Mouse (Mus musculus) limb, embryonic 15.5 days (tissue): ENCODE data around the gene Acmsd. TPM values are rescaled to one million over a fixed set of nuclear protein-coding genes. Genes with fewer than 3 reads are reported as not detected.

Source experiments
- ATAC-seq: fragments of 200-750 bp; cut with Nextera tagmentation; 2 replicates; pipeline ENCODE4 v1.8.0; 2017; ENCODE audit warnings: low read depth, moderate TSS enrichment; ENCODE audit not compliant: insufficient number of reproducible peaks, low FRiP score, low TSS enrichment
- H3K27ac ChIP-seq: fragments of 300-500 bp; sonication (generic); 2 replicates; pipeline ENCODE4 v1.5.1; 2015; ENCODE audit warnings: moderate library complexity, mild to moderate bottlenecking, inconsistent platforms
- H3K27me3 ChIP-seq: fragments of 300-500 bp; sonication (generic); 2 replicates; pipeline ENCODE4 v1.6.1; 2015; ENCODE audit warnings: inconsistent platforms
- H3K36me3 ChIP-seq: fragments of 300-500 bp; sonication (generic); 2 replicates; pipeline ENCODE4 v1.6.1; 2015; ENCODE audit warnings: inconsistent platforms
- H3K4me1 ChIP-seq: fragments of 300-500 bp; sonication (generic); 2 replicates; pipeline ENCODE4 v1.6.1; 2015; ENCODE audit warnings: inconsistent platforms
- H3K4me2 ChIP-seq: fragments of 300-500 bp; sonication (generic); 2 replicates; pipeline ENCODE4 v1.6.1; 2015; ENCODE audit warnings: mild to moderate bottlenecking, inconsistent platforms
- H3K4me3 ChIP-seq: fragments of 300-500 bp; sonication (generic); 2 replicates; pipeline ENCODE4 v1.5.1; 2015; ENCODE audit warnings: mild to moderate bottlenecking, inconsistent platforms
- H3K9ac ChIP-seq: fragments of 300-500 bp; sonication (generic); 2 replicates; pipeline ENCODE4 v1.6.1; 2015; ENCODE audit warnings: inconsistent platforms
- H3K9me3 ChIP-seq: fragments of 300-500 bp; sonication (generic); 2 replicates; pipeline ENCODE4 v1.6.1; 2016; ENCODE audit warnings: inconsistent platforms
- WGBS: fragments of 180-500 bp; shearing (Covaris S2); methylation state at CpG from one replicate; pipeline ENCODE4 v1.1.7; 2015; 5-methylcytosine and 5-hydroxymethylcytosine counted together
- polyA plus RNA-seq: library from polyadenylated mRNA; unstranded; fragments of >200 nt; fragmentation: Nextera tagmentation; extraction: Ambion mirVana; gene quantifications from 2 replicates; pipeline ENCODE4 v1.2.1, GENCODE M21; 2015

Gene Acmsd
- polyA plus RNA-seq, 1 experiment from 2014 or later = 0.06 TPM

- Histone ChIP-seq H3K9me3 (no peaks in the 10 kb centered on the region), H3K9ac (no peak overlapping the region), H3K27me3 (no peaks in the 10 kb centered on the region), H3K4me2 (no peak overlapping the region), H3K36me3 (0 out of 2 replicates have a peak, but pooled peaks cover 6% of the 10 kb centered on the region), H3K4me1 (peaks cover 14% of the 10 kb centered on the region; the same call in 1 of the 2 replicates), H3K27ac (no peak overlapping the region), H3K4me3 (no peak overlapping the region)
- WGBS = 85% methylated on average over 3 of the region's 3 CpGs
- no peak for ATAC-seq
Measured at GRCm38 (mm10) chr1:127778611-127779010, 49.4 kb downstream of the Acmsd start.

- Histone ChIP-seq H3K9me3 (no peaks in the 10 kb centered on the region), H3K9ac (no peak overlapping the region), H3K4me2 (no peak overlapping the region), H3K4me3 (no peak overlapping the region), H3K27ac (no peak overlapping the region), H3K4me1 (peaks cover 19% of the 10 kb centered on the region), H3K36me3 (0 out of 2 replicates have a peak, but pooled peaks cover 6% of the 10 kb centered on the region), H3K27me3 (no peaks in the 10 kb centered on the region)
- ATAC-seq = no peak
- WGBS = 33% methylated on average over 3 of the region's 3 CpGs
Measured at GRCm38 (mm10) chr1:127780142-127780541, 50.9 kb downstream of the Acmsd start.

GRCm38 (mm10) chr1:127780849-127781248, 51.6 kb downstream of the Acmsd start:
- Histone ChIP-seq H3K27me3 (no peaks in the 10 kb centered on the region), H3K4me1 (peaks cover 22% of the 10 kb centered on the region), H3K9ac (no peak overlapping the region), H3K4me3 (no peak overlapping the region), H3K36me3 (0 out of 2 replicates have a peak, but pooled peaks cover 6% of the 10 kb centered on the region), H3K9me3 (no peaks in the 10 kb centered on the region), H3K4me2 (no peak overlapping the region), H3K27ac (no peak overlapping the region)
- 77% methylated on average over 2 of the region's 2 CpGs for WGBS
- ATAC-seq = no peak

- no peaks in the 10 kb centered on the region for H3K27me3 ChIP-seq
- no peak overlapping the region for H3K9ac ChIP-seq
- no peak overlapping the region for H3K27ac ChIP-seq
- no peaks in the 10 kb centered on the region for H3K9me3 ChIP-seq
- H3K36me3 ChIP-seq = 0 out of 2 replicates have a peak, but pooled peaks cover 3% of the 10 kb centered on the region
- no peak overlapping the region for H3K4me3 ChIP-seq
- no peak overlapping the region for H3K4me2 ChIP-seq
- H3K4me1 ChIP-seq = peaks cover 19% of the 10 kb centered on the region
- ATAC-seq = no peak
Measured at GRCm38 (mm10) chr1:127783862-127784261, 54.6 kb downstream of the Acmsd start.

- Histone ChIP-seq H3K9ac (no peak overlapping the region), H3K9me3 (no peaks in the 10 kb centered on the region), H3K4me1 (peaks cover 14% of the 10 kb centered on the region), H3K36me3 (no peaks in the 10 kb centered on the region), H3K27ac (no peak overlapping the region), H3K27me3 (no peaks in the 10 kb centered on the region), H3K4me2 (no peak overlapping the region), H3K4me3 (no peak overlapping the region)
- ATAC-seq = no peak
- WGBS = 60% methylated on average over 1 of the region's 1 CpGs
Measured at GRCm38 (mm10) chr1:127785882-127786281, 56.7 kb downstream of the Acmsd start.

GRCm38 (mm10) chr1:127788943-127789342, 59.7 kb downstream of the Acmsd start:
- H3K4me1 ChIP-seq = peaks cover 11% of the 10 kb centered on the region
- no peaks in the 10 kb centered on the region for H3K27me3 ChIP-seq
- peaks cover 9% of the 10 kb centered on the region for H3K36me3 ChIP-seq
- no peak overlapping the region for H3K4me2 ChIP-seq
- H3K27ac ChIP-seq = no peak overlapping the region
- ATAC-seq = no peak
- 62% methylated on average over 6 of the region's 6 CpGs for WGBS
- H3K9ac ChIP-seq = no peak overlapping the region
- no peaks in the 10 kb centered on the region for H3K9me3 ChIP-seq
- no peak overlapping the region for H3K4me3 ChIP-seq

- H3K27ac ChIP-seq = no peak overlapping the region
- no peaks in the 10 kb centered on the region for H3K4me1 ChIP-seq
- no peak overlapping the region for H3K4me3 ChIP-seq
- no peaks in the 10 kb centered on the region for H3K9me3 ChIP-seq
- no peak overlapping the region for H3K9ac ChIP-seq
- ATAC-seq = no peak
- WGBS = 90% methylated on average over 1 of the region's 1 CpGs
- no peaks in the 10 kb centered on the region for H3K27me3 ChIP-seq
- H3K4me2 ChIP-seq = no peak overlapping the region
- H3K36me3 ChIP-seq = peaks cover 16% of the 10 kb centered on the region
Measured at GRCm38 (mm10) chr1:127793459-127793858, 64.2 kb downstream of the Acmsd start.

GRCm38 (mm10) chr1:127795087-127795769, 66.0 kb downstream of the Acmsd start:
- Histone ChIP-seq H3K4me1 (no peaks in the 10 kb centered on the region), H3K27me3 (no peaks in the 10 kb centered on the region), H3K9me3 (no peaks in the 10 kb centered on the region), H3K9ac (no peak overlapping the region), H3K27ac (no peak overlapping the region), H3K36me3 (peaks cover 24% of the 10 kb centered on the region), H3K4me2 (no peak overlapping the region), H3K4me3 (no peak overlapping the region)
- no peak for ATAC-seq
- 83% methylated on average over 6 of the region's 6 CpGs for WGBS

GRCm38 (mm10) chr1:127796341-127796740, 67.1 kb downstream of the Acmsd start:
- 60% methylated on average over 4 of the region's 4 CpGs for WGBS
- H3K27ac ChIP-seq = no peak overlapping the region
- H3K9me3 ChIP-seq = no peaks in the 10 kb centered on the region
- no peak overlapping the region for H3K4me2 ChIP-seq
- H3K4me3 ChIP-seq = no peak overlapping the region
- peaks cover 25% of the 10 kb centered on the region for H3K36me3 ChIP-seq
- H3K4me1 ChIP-seq = no peaks in the 10 kb centered on the region
- H3K27me3 ChIP-seq = no peaks in the 10 kb centered on the region
- no peak overlapping the region for H3K9ac ChIP-seq
- no peak for ATAC-seq

GRCm38 (mm10) chr1:127796752-127797151, 67.5 kb downstream of the Acmsd start:
- no peaks in the 10 kb centered on the region for H3K9me3 ChIP-seq
- ATAC-seq = no peak
- H3K4me1 ChIP-seq = no peaks in the 10 kb centered on the region
- no peak overlapping the region for H3K27ac ChIP-seq
- no peak overlapping the region for H3K4me3 ChIP-seq
- H3K27me3 ChIP-seq = no peaks in the 10 kb centered on the region
- peaks cover 28% of the 10 kb centered on the region for H3K36me3 ChIP-seq
- H3K9ac ChIP-seq = no peak overlapping the region
- no peak overlapping the region for H3K4me2 ChIP-seq
- 48% methylated on average over 1 of the region's 1 CpGs for WGBS

- Histone ChIP-seq H3K36me3 (peaks cover 47% of the 10 kb centered on the region), H3K27ac (no peak overlapping the region), H3K4me2 (no peak overlapping the region), H3K4me3 (no peak overlapping the region), H3K27me3 (no peaks in the 10 kb centered on the region), H3K9ac (no peak overlapping the region), H3K4me1 (no peaks in the 10 kb centered on the region), H3K9me3 (no peaks in the 10 kb centered on the region)
- no peak for ATAC-seq
- WGBS = 87% methylated on average over 8 of the region's 8 CpGs
Measured at GRCm38 (mm10) chr1:127802916-127803315, 73.7 kb downstream of the Acmsd start.

- Histone ChIP-seq H3K27me3 (no peaks in the 10 kb centered on the region), H3K9ac (no peak overlapping the region), H3K4me2 (no peak overlapping the region), H3K9me3 (no peaks in the 10 kb centered on the region), H3K4me1 (no peaks in the 10 kb centered on the region), H3K36me3 (peaks cover 19% of the 10 kb centered on the region), H3K4me3 (no peak overlapping the region), H3K27ac (no peak overlapping the region)
- WGBS = 94% methylated on average over 7 of the region's 7 CpGs
- no peak for ATAC-seq
Measured at GRCm38 (mm10) chr1:127808671-127809070, 79.5 kb downstream of the Acmsd start.

GRCm38 (mm10) chr1:127812929-127813328, 83.7 kb downstream of the Acmsd start:
- Histone ChIP-seq H3K27ac (no peak overlapping the region), H3K27me3 (no peaks in the 10 kb centered on the region), H3K9ac (no peak overlapping the region), H3K4me1 (no peaks in the 10 kb centered on the region), H3K4me3 (no peak overlapping the region), H3K4me2 (no peak overlapping the region), H3K9me3 (no peaks in the 10 kb centered on the region), H3K36me3 (peaks cover 5% of the 10 kb centered on the region; the same call in 1 of the 2 replicates)
- ATAC-seq = no peak
- WGBS = 69% methylated on average over 7 of the region's 7 CpGs
